Comparison of ENCODE assay signal across 8 mouse cellular contexts in genomic region chr9:21962416-21963059, GRCm38 (mm10). TPM values are rescaled to one million over a fixed set of nuclear protein-coding genes. Genes with fewer than 3 reads are reported as not detected.
DNase-seq lines count a peak whose midpoint lies in the region; ATAC-seq and TF ChIP-seq lines count a peak whose summit lies in the region.

No protein-coding gene starts in this region.

- peak; percentile 86 for ATAC-seq in embryonic facial prominence, embryonic 14.5 days (ENCODE audit: low read depth)
- peak; percentile 74 for ATAC-seq in heart, embryonic 13.5 days (ENCODE audit: extremely low read depth, insufficient number of reproducible peaks, low FRiP score, low TSS enrichment)
- ATAC-seq in kidney, embryonic 16.5 days (ENCODE audit: low FRiP score, low TSS enrichment) = peak; percentile 79
- ATAC-seq in liver, embryonic 13.5 days (ENCODE audit: low read depth) = peak; percentile 92
- ATAC-seq in stomach, embryonic 15.5 days (ENCODE audit: insufficient read depth, low FRiP score, low read depth) = peak; percentile 90

- peak overlapping the region; percentile 75 for H3K27ac ChIP-seq in bone marrow, adult 2 months (ENCODE audit: control insufficient read depth, insufficient read depth, low read depth, low read length, poor library complexity)
- H3K27ac ChIP-seq in embryonic facial prominence, embryonic 14.5 days (replicated peaks; ENCODE audit: low read depth, low read length) = no peak overlapping the region
- H3K27ac ChIP-seq in heart, embryonic 13.5 days (replicated peaks) = peak overlapping the region; percentile 71
- H3K27ac ChIP-seq in kidney, embryonic 16.5 days (ENCODE audit: low read length) = 0 out of 2 replicates have a peak overlapping the region, but pooled peaks have one; percentile 15
- H3K27ac ChIP-seq in liver, embryonic 13.5 days = peak overlapping the region; percentile 99
- H3K27ac ChIP-seq in stomach, embryonic 15.5 days = no peak overlapping the region

- H3K4me3 ChIP-seq in C2C12 (ENCODE audit: insufficient read depth, poor library complexity, severe bottlenecking) = peak overlapping the region; percentile 30
- H3K4me3 ChIP-seq in bone marrow, adult 2 months (replicated peaks; ENCODE audit: control insufficient read depth, low read depth, low read length) = peak overlapping the region; percentile 67
- H3K4me3 ChIP-seq in embryonic facial prominence, embryonic 14.5 days (ENCODE audit: low read depth, low read length) = peak overlapping the region; percentile 51
- peak overlapping the region; percentile 54 for H3K4me3 ChIP-seq in heart, embryonic 13.5 days
- peak overlapping the region; percentile 56 for H3K4me3 ChIP-seq in kidney, embryonic 16.5 days (ENCODE audit: low read length)
- peak overlapping the region; percentile 85 for H3K4me3 ChIP-seq in liver, embryonic 13.5 days (replicated peaks)
- H3K4me3 ChIP-seq in stomach, embryonic 15.5 days (replicated peaks) = peak overlapping the region; percentile 46

- H3ac ChIP-seq in C2C12 (ENCODE audit: control insufficient read depth, insufficient read length, low read depth) = peak overlapping the region; percentile 46

- no peaks in the 10 kb centered on the region for H3K9me3 ChIP-seq in embryonic facial prominence, embryonic 14.5 days (ENCODE audit: control insufficient read depth, low read length)
- H3K9me3 ChIP-seq in heart, embryonic 13.5 days = no peaks in the 10 kb centered on the region
- H3K9me3 ChIP-seq in kidney, embryonic 16.5 days (ENCODE audit: low read length) = no peaks in the 10 kb centered on the region
- H3K9me3 ChIP-seq in liver, embryonic 13.5 days (replicated peaks) = no peaks in the 10 kb centered on the region
- no peaks in the 10 kb centered on the region for H3K9me3 ChIP-seq in stomach, embryonic 15.5 days

- peak overlapping the region; percentile 91 for H3K4me2 ChIP-seq in embryonic facial prominence, embryonic 14.5 days (ENCODE audit: low read depth, low read length)
- H3K4me2 ChIP-seq in heart, embryonic 13.5 days = peak overlapping the region; percentile 81
- H3K4me2 ChIP-seq in kidney, embryonic 16.5 days (replicated peaks; ENCODE audit: low read depth, low read length) = peak overlapping the region; percentile 93
- peak overlapping the region; percentile 84 for H3K4me2 ChIP-seq in liver, embryonic 13.5 days
- H3K4me2 ChIP-seq in stomach, embryonic 15.5 days = peak overlapping the region; percentile 96

- H3K9ac ChIP-seq in embryonic facial prominence, embryonic 14.5 days (ENCODE audit: low read depth, low read length) = peak overlapping the region; percentile 55
- H3K9ac ChIP-seq in heart, embryonic 13.5 days = peak overlapping the region; percentile 74
- H3K9ac ChIP-seq in kidney, embryonic 16.5 days (replicated peaks; ENCODE audit: low read length) = peak overlapping the region; percentile 64
- peak overlapping the region; percentile 98 for H3K9ac ChIP-seq in liver, embryonic 13.5 days
- H3K9ac ChIP-seq in stomach, embryonic 15.5 days = peak overlapping the region; percentile 19; the same call in 1 of the 2 replicates

- WGBS in bone marrow, adult 2 months = 5% methylated on average over 34 of the region's 34 CpGs
- 2% methylated on average over 27 of the region's 34 CpGs for WGBS in embryonic facial prominence, embryonic 14.5 days
- 1% methylated on average over 34 of the region's 34 CpGs for WGBS in heart, embryonic 13.5 days
- WGBS in kidney, embryonic 16.5 days = 4% methylated on average over 34 of the region's 34 CpGs
- WGBS in liver, embryonic 13.5 days (ENCODE audit: insufficient replicate concordance) = 2% methylated on average over 34 of the region's 34 CpGs
- 3% methylated on average over 34 of the region's 34 CpGs for WGBS in stomach, embryonic 15.5 days

- no peaks in the 10 kb centered on the region for H3K36me3 ChIP-seq in C2C12 (ENCODE audit: control insufficient read depth, insufficient read depth)
- no peaks in the 10 kb centered on the region for H3K36me3 ChIP-seq in embryonic facial prominence, embryonic 14.5 days (ENCODE audit: control insufficient read depth, insufficient read depth, low read length)
- H3K36me3 ChIP-seq in heart, embryonic 13.5 days = peaks cover 20% of the 10 kb centered on the region
- H3K36me3 ChIP-seq in kidney, embryonic 16.5 days (ENCODE audit: insufficient read depth, low read length) = peaks cover 7% of the 10 kb centered on the region; the same call in 1 of the 2 replicates
- H3K36me3 ChIP-seq in liver, embryonic 13.5 days = peaks cover 45% of the 10 kb centered on the region
- no peaks in the 10 kb centered on the region for H3K36me3 ChIP-seq in stomach, embryonic 15.5 days

- H3K4me1 ChIP-seq in bone marrow, adult 2 months (ENCODE audit: control insufficient read depth, insufficient read depth, low read length) = no peaks in the 10 kb centered on the region; the same call in 1 of the 2 replicates
- H3K4me1 ChIP-seq in embryonic facial prominence, embryonic 14.5 days (ENCODE audit: control insufficient read depth, insufficient read depth, low read length) = peaks cover 8% of the 10 kb centered on the region
- peaks cover 39% of the 10 kb centered on the region for H3K4me1 ChIP-seq in heart, embryonic 13.5 days
- H3K4me1 ChIP-seq in kidney, embryonic 16.5 days (ENCODE audit: insufficient read depth, low read length) = peaks cover 43% of the 10 kb centered on the region
- peaks cover 52% of the 10 kb centered on the region for H3K4me1 ChIP-seq in liver, embryonic 13.5 days (replicated peaks)
- peaks cover 26% of the 10 kb centered on the region for H3K4me1 ChIP-seq in stomach, embryonic 15.5 days

- no peaks in the 10 kb centered on the region for H3K79me2 ChIP-seq in C2C12 (ENCODE audit: control insufficient read depth, insufficient read depth)

- no peaks in the 10 kb centered on the region for H3K27me3 ChIP-seq in C2C12 (ENCODE audit: control insufficient read depth, insufficient read depth, insufficient read length)
- H3K27me3 ChIP-seq in embryonic facial prominence, embryonic 14.5 days (replicated peaks; ENCODE audit: control insufficient read depth, insufficient read depth, low read length) = peaks cover 48% of the 10 kb centered on the region
- peaks cover 31% of the 10 kb centered on the region for H3K27me3 ChIP-seq in heart, embryonic 13.5 days (replicated peaks)
- peaks cover 10% of the 10 kb centered on the region; the same call in 1 of the 2 replicates for H3K27me3 ChIP-seq in kidney, embryonic 16.5 days (ENCODE audit: insufficient read depth, low read length)
- H3K27me3 ChIP-seq in liver, embryonic 13.5 days = 0 out of 2 replicates have a peak, but pooled peaks cover 6% of the 10 kb centered on the region
- peaks cover 15% of the 10 kb centered on the region for H3K27me3 ChIP-seq in stomach, embryonic 15.5 days (replicated peaks)

- TF ChIP-seq POLR2A in bone marrow, adult 2 months (IDR thresholded peaks at IDR 0.05; ENCODE audit: borderline replicate concordance, control insufficient read depth, low read depth, low read length) = peak; percentile 75

- TF ChIP-seq CTCF in C2C12 (IDR thresholded peaks at IDR 0.05; ENCODE audit: control insufficient read depth, insufficient read depth, insufficient read length) = no peak
- no peak for TF ChIP-seq CTCF in bone marrow, adult 2 months (IDR thresholded peaks at IDR 0.05; ENCODE audit: control insufficient read depth, insufficient read depth, low read length)

- H3K79me3 ChIP-seq in C2C12 (ENCODE audit: low read depth) = no peaks in the 10 kb centered on the region

- DNase-seq in embryonic facial prominence, embryonic 14.5 days (ENCODE audit: low spot score) = peak; percentile 88
- DNase-seq in liver, embryonic 13.5 days = peak; percentile 99
- peak; percentile 32 to 44 for DNase-seq in natural killer cell, adult 2 months (ENCODE audit: low spot score in 2 of 2)

RNA-seq across cellular contexts. Expression of gene Epor, which starts 0.8 kb away (rescaled TPM):
- polyA plus RNA-seq in C2C12 (2012; fragmentation: generic; extraction: Trizol) = 6.3 TPM
- 103 and 152 TPM in 2 replicates for polyA plus RNA-seq in bone marrow, adult 2 months (2011; ENCODE audit: insufficient read depth, insufficient read length, low replicate concordance, missing spikeins)
- polyA plus RNA-seq in embryonic facial prominence, embryonic 14.5 days (2014; fragmentation: Nextera tagmentation; extraction: Ambion mirVana) = 4.4 and 4.7 TPM in 2 replicates
- polyA plus RNA-seq in heart, embryonic 13.5 days (2015; fragmentation: Nextera tagmentation; extraction: Ambion mirVana) = 7.3 and 8.5 TPM in 2 replicates
- polyA plus RNA-seq in kidney, embryonic 16.5 days (2015; fragmentation: Nextera tagmentation; extraction: Ambion mirVana) = 11.8 and 15.7 TPM in 2 replicates
- 143 and 144 TPM in 2 replicates for polyA plus RNA-seq in liver, embryonic 13.5 days (2015; fragmentation: Nextera tagmentation; extraction: Ambion mirVana)
- polyA plus RNA-seq in stomach, embryonic 15.5 days (2015; fragmentation: Nextera tagmentation; extraction: Ambion mirVana) = 8.5 and 14.7 TPM in 2 replicates

RNA-seq across cellular contexts. Expression of gene Swsap1, which starts 7.0 kb away (rescaled TPM):
- polyA plus RNA-seq in C2C12 (2012; fragmentation: generic; extraction: Trizol) = 8.7 TPM
- 4.2 and 5.7 TPM in 2 replicates for polyA plus RNA-seq in bone marrow, adult 2 months (2011; ENCODE audit: insufficient read depth, insufficient read length, low replicate concordance, missing spikeins)
- 9.5 and 10.1 TPM in 2 replicates for polyA plus RNA-seq in embryonic facial prominence, embryonic 14.5 days (2014; fragmentation: Nextera tagmentation; extraction: Ambion mirVana)
- polyA plus RNA-seq in heart, embryonic 13.5 days (2015; fragmentation: Nextera tagmentation; extraction: Ambion mirVana) = 5.1 and 5.7 TPM in 2 replicates
- 9.0 TPM in 2 replicates for polyA plus RNA-seq in kidney, embryonic 16.5 days (2015; fragmentation: Nextera tagmentation; extraction: Ambion mirVana)
- polyA plus RNA-seq in liver, embryonic 13.5 days (2015; fragmentation: Nextera tagmentation; extraction: Ambion mirVana) = 2.1 and 2.6 TPM in 2 replicates
- polyA plus RNA-seq in stomach, embryonic 15.5 days (2015; fragmentation: Nextera tagmentation; extraction: Ambion mirVana) = 6.2 and 6.6 TPM in 2 replicates

RNA-seq across cellular contexts. Expression of gene Plppr2, which starts 25.7 kb away (rescaled TPM):
- polyA plus RNA-seq in C2C12 (2012; fragmentation: generic; extraction: Trizol) = 11.6 TPM
- 1.4 and 2.1 TPM in 2 replicates for polyA plus RNA-seq in bone marrow, adult 2 months (2011; ENCODE audit: insufficient read depth, insufficient read length, low replicate concordance, missing spikeins)
- polyA plus RNA-seq in embryonic facial prominence, embryonic 14.5 days (2014; fragmentation: Nextera tagmentation; extraction: Ambion mirVana) = 10.5 and 14.4 TPM in 2 replicates
- polyA plus RNA-seq in heart, embryonic 13.5 days (2015; fragmentation: Nextera tagmentation; extraction: Ambion mirVana) = 5.1 and 5.2 TPM in 2 replicates
- 10.4 and 10.7 TPM in 2 replicates for polyA plus RNA-seq in kidney, embryonic 16.5 days (2015; fragmentation: Nextera tagmentation; extraction: Ambion mirVana)
- 0.99 and 1.4 TPM in 2 replicates for polyA plus RNA-seq in liver, embryonic 13.5 days (2015; fragmentation: Nextera tagmentation; extraction: Ambion mirVana)
- polyA plus RNA-seq in stomach, embryonic 15.5 days (2015; fragmentation: Nextera tagmentation; extraction: Ambion mirVana) = 7.9 and 8.1 TPM in 2 replicates

RNA-seq across cellular contexts. Expression of gene Rgl3, which starts 26.7 kb away (rescaled TPM):
- polyA plus RNA-seq in C2C12 (2012; fragmentation: generic; extraction: Trizol) = 7.0 TPM
- 1.6 and 5.0 TPM in 2 replicates for polyA plus RNA-seq in bone marrow, adult 2 months (2011; ENCODE audit: insufficient read depth, insufficient read length, low replicate concordance, missing spikeins)
- polyA plus RNA-seq in embryonic facial prominence, embryonic 14.5 days (2014; fragmentation: Nextera tagmentation; extraction: Ambion mirVana) = 1.3 and 1.7 TPM in 2 replicates
- polyA plus RNA-seq in heart, embryonic 13.5 days (2015; fragmentation: Nextera tagmentation; extraction: Ambion mirVana) = 0.68 and 0.71 TPM in 2 replicates
- polyA plus RNA-seq in kidney, embryonic 16.5 days (2015; fragmentation: Nextera tagmentation; extraction: Ambion mirVana) = 33.9 and 34.2 TPM in 2 replicates
- 0.15 and 0.46 TPM in 2 replicates for polyA plus RNA-seq in liver, embryonic 13.5 days (2015; fragmentation: Nextera tagmentation; extraction: Ambion mirVana)
- polyA plus RNA-seq in stomach, embryonic 15.5 days (2015; fragmentation: Nextera tagmentation; extraction: Ambion mirVana) = 5.0 TPM in 2 replicates

RNA-seq across cellular contexts. Expression of gene Tmem205, which starts 35.2 kb away (rescaled TPM):
- 17.2 TPM for polyA plus RNA-seq in C2C12 (2012; fragmentation: generic; extraction: Trizol)
- polyA plus RNA-seq in bone marrow, adult 2 months (2011; ENCODE audit: insufficient read depth, insufficient read length, low replicate concordance, missing spikeins) = 9.2 and 37.4 TPM in 2 replicates
- 53.3 and 53.7 TPM in 2 replicates for polyA plus RNA-seq in embryonic facial prominence, embryonic 14.5 days (2014; fragmentation: Nextera tagmentation; extraction: Ambion mirVana)
- polyA plus RNA-seq in heart, embryonic 13.5 days (2015; fragmentation: Nextera tagmentation; extraction: Ambion mirVana) = 41.5 and 47.8 TPM in 2 replicates
- polyA plus RNA-seq in kidney, embryonic 16.5 days (2015; fragmentation: Nextera tagmentation; extraction: Ambion mirVana) = 70.3 and 75.4 TPM in 2 replicates
- 49.5 and 57.2 TPM in 2 replicates for polyA plus RNA-seq in liver, embryonic 13.5 days (2015; fragmentation: Nextera tagmentation; extraction: Ambion mirVana)
- polyA plus RNA-seq in stomach, embryonic 15.5 days (2015; fragmentation: Nextera tagmentation; extraction: Ambion mirVana) = 70.7 and 74.5 TPM in 2 replicates

Comparison
In these comparisons a context has a peak if more than half of its experiments do, and no peak if none do; other contexts are left out.
1. H3K4me3 ChIP-seq: peak in every context shown above with its lines; median percentile 85 in liver, embryonic 13.5 days; 67 in bone marrow, adult 2 months; 56 in kidney, embryonic 16.5 days; 54 in heart, embryonic 13.5 days; 51 in embryonic facial prominence, embryonic 14.5 days; 46 in stomach, embryonic 15.5 days; 30 in C2C12.
2. H3K27ac ChIP-seq: peak in bone marrow, adult 2 months (single experiment), heart, embryonic 13.5 days (single experiment), kidney, embryonic 16.5 days (single experiment) and liver, embryonic 13.5 days (single experiment); none in embryonic facial prominence, embryonic 14.5 days (single experiment) and stomach, embryonic 15.5 days (single experiment).
3. DNase-seq: peak in every context shown above with its lines; median percentile 99 in liver, embryonic 13.5 days; 88 in embryonic facial prominence, embryonic 14.5 days; 38 in natural killer cell, adult 2 months.
4. H3K9ac ChIP-seq: peak in every context shown above with its lines; median percentile 98 in liver, embryonic 13.5 days; 74 in heart, embryonic 13.5 days; 64 in kidney, embryonic 16.5 days; 55 in embryonic facial prominence, embryonic 14.5 days; 19 in stomach, embryonic 15.5 days.
5. Peak in every context shown above with its lines, with median percentiles within 50 percentile points of each other: ATAC-seq and H3K4me2 ChIP-seq.